Mouse (Mus musculus): Measurements from ENCODE around the gene Kl. TPM values are rescaled to one million over a fixed set of nuclear protein-coding genes. Genes with fewer than 3 reads are reported as not detected.
A peak's percentile ranks its signal among the peaks of the same experiment; 100 is the strongest.

The Kl gene
- total RNA-seq (2021): 10 to 100 TPM in 1 of 2 experiments, 1 to 10 TPM in 1; 5.6 to 16.7 TPM
- long read RNA-seq, experiment 1, full-length matches to known transcripts: 1 of 2 reads
- long read RNA-seq, experiment 1, partial matches to known transcripts: 0 of 2 reads
- long read RNA-seq, experiment 1, other reads (novel, unspliced or antisense): 1 of 2 reads
- long read RNA-seq, experiment 2, full-length matches to known transcripts: 10 of 18 reads
- long read RNA-seq, experiment 2, partial matches to known transcripts: 0 of 18 reads
- long read RNA-seq, experiment 2, other reads (novel, unspliced or antisense): 8 of 18 reads

DNA sequence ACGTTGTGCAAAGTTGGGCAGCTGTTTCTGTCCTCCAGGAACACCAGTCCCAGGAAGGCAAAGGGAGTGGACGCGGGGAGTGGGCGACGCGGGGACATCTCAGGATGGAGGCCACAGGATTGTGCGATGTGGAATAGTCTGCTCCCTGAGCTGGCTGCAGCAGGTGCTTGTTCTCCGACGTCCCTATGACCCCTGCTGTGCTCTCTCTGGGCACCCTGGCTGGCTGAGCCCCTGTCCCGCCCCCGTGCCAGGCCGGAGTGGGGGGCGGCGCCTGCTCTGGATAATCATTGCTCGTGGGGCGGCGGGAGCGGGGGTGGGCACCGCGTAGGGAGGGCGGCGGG, at the start of gene Kl:
TSS of gene Kl (plus strand) at position 280 of the 341 bp plus-strand sequence.
- no peak for DNase-seq (ENCODE audit: low spot score in 2 of 2)

DNA sequence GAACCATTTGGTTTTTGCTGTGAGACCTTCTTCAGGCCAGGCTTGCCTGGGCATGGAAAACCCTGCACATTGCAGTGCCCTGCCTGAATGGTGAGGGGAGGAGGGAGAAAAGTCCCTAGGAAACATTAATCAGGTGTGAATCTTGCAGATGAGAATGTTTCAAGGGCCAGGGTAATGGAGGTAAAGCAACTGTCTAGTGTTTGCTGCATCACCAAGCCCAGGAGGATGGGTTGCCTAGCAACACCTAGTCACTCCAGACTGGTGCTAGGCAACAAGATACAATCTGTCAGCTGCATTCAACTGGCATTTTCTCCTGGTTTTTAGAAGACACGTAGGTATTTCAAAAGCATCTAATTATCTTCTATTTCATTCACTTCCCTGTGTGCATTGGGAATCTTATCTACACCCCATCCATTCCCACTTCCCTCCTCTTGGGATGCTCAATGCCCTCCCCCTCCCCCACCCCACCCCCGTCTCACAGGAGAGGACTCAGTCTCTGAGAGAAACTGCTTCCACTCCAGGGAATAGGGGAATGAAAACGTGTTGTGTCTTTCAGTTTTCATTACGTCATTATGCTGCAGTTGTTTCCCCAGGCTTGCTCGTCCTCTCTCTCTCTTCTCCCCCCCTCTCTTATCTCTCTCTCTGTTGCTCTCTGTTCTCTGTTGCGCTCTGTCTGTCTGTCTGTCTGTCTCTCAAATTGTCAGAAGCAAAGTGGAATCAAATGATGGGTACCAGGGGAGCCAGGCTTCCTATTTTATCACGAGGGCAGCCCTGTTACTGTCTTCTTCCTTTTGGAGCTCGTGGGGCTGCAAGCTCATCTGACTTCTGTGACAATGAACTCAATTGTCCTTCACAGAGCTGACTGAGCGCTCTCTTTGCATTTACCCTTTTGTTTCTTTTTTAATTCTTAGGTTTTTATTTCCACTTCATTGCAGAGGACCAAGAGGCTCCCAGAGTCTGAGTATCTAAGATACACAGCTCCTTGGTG, 46.1 kb upstream of the Kl start:
- DNase-seq (ENCODE audit: low spot score in 2 of 2): peak; percentile 50 to 88

DNA sequence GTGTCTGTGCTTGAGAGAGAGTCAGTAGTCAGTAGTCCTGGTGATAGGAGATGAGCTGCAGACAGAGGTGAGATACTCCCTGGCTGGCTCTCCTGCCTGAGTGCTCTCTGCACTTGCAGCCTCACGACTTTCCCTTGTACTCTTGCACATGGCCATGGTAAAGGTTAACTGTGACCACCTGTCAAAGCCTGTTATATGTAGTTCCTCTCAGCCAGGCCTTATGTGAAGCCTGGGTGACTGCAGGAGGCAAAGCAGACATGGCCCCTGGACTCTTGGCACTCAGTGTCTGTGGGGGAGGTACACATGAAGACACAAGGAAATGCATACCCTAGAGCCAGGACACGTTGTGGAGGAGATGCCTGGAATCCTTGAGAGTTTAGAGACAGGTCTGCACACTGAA, 40.3 kb upstream of the Kl start:
- no peak for DNase-seq (ENCODE audit: low spot score in 2 of 2)

DNA sequence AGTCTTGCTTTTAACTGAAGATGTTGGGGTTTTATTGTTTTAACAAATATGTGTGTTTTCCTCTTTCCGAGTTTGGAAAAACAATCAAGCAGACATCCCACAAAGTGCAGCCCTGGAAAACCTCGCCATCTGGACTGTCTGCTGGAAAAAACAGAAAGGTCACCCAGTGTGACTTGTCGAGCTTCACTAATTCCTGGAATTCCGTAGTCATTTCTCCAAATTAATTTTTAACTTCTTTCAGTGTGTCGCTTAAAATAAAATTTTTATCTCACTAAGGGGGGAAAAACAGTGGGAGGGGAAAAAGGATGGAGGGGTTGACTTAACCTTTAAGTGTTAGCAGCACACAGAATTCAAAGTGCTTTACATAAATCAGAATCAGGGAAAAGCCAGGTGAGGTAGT, 39.8 kb upstream of the Kl start:
- no peak for DNase-seq (ENCODE audit: low spot score in 2 of 2)

DNA sequence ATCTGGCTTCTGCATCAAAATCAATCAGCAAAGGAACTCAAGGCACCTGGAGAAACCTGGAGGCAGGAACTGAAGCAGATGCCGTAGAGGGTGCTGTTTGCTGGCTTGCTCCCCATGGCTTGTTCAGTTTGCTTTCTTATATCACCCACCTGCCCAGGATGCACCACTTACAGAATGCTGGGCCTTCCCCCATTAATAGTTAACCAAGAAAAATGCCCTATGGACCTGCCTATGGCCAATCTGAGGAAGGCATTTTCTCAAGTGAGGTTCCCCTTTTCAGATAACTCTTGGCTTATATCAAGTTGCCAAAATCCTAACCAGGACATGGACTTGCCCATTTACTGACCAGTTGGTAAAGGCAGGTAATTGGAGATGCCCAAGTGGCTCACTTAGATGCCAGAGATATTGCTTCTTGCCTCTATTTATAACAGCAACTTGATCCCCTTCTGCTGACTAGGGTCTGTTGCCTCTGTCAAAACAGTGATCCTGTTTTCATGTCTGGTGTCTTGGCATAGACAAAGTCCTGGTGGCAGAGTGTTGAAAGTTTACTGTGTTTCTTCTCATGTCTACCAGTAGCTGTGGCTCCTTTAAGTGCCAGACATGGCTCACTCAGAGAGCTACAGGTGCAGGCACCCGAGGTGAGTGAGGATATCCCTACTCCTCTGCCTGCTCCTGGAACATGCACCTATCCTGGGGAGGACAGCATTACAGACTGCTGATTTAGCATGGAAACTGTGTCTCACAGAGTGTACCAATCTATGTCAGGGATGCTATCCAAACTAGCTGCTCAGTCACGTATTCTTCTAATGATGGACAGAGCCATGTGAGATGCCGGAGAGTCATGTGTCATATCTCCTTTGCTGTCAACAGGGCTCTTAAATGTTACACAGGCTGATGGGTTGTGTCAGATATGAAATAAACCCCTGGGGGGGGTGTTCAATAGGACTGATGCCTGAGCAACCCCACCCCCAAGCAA, 37.0 kb upstream of the Kl start:
- no peak for DNase-seq (ENCODE audit: low spot score in 2 of 2)

DNA sequence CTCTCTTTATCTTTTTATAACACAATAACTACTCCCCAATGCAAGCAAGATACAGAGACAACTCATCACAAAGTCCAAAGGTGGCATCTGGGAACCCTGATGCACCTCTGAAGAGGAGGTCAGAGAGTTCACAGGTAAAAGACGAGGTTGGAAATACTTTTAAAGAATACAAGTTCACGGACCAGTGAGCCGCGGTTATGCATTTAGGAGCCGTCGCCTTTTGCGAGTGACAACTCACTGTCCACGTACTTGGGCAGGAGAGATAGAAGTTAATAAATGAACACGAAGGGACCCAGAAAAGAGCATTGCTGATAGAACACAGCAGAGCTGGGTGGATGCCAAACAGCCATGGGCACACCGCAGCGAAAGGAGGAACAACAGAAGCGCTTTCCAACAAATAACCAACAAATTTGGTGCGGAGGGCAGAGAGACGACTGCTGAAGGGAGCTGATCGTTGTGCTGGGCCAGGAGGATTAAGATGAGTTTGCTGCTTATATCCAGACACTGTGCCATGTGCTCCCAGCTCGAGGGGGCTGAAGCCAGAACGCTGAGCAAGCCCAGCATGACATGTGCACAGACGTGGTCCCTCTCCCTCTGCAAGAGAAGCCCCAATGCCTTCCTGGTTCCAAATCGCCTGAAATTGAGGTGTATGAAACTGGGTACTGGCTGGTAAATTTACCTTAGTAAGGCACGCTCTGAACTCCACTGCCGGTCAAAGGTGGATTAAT, 35.1 kb upstream of the Kl start:
- no peak for DNase-seq (ENCODE audit: low spot score in 2 of 2)

DNA sequence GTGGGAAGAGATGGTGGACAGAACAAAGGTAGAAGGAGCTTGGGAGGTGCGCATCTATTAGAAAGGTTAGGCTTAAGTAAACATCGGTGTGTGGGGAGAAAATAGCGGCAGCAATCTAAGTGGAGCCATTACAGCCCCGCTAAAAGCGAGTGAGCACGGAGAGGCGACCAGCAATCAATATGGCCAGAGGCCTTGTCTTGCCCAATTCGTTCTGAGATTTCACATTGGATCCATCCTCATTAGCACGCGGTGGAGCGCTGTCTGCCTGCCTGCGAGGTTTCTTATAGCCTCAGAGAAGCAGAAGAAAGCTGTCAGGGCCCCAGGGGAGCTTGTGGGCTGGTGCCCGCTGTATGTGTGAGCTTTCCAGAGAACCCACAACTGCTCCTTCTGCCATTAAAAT, 33.8 kb upstream of the Kl start:
- no peak for DNase-seq (ENCODE audit: low spot score in 2 of 2)

DNA sequence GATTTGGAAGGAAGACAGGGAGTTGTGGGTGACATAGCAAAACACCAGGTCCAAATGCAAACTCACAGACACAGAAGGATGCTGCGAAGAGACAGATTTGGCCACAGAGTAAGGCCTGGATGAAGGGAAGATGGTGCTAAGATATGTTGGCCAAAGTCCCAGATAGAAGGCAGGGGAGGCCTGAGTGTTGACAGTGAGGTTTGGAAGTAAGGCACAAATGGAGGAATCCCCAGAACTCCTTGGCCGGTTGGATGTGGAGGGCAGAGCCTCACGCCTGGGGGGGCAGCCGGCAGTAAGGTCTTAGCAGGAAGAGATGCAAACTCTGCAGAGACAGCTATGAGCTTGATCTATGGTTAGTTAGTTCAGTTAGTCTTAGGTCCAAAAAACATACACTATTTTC, 33.1 kb upstream of the Kl start:
- DNase-seq (ENCODE audit: low spot score in 2 of 2): no peak

DNA sequence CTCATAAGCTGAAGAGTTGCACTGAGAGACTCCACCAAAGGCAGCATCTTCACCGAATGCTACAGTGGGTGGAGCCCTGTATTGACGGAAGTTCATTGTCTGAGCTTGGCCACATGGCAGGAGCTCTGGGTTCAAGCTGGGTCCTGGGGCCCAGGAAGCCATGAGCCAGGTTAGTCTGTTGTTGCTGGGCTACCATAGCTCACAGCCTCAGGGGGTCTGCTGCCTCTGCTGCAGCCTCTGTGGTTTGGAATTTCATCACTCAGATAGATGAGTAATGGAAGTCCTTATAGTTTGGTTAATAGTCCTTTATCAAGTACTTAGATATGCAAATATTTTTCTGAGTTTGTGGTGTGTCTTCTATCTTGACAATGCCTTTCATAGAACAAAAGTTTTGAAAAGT, 32.4 kb upstream of the Kl start:
- DNase-seq (ENCODE audit: low spot score in 2 of 2): no peak

DNA sequence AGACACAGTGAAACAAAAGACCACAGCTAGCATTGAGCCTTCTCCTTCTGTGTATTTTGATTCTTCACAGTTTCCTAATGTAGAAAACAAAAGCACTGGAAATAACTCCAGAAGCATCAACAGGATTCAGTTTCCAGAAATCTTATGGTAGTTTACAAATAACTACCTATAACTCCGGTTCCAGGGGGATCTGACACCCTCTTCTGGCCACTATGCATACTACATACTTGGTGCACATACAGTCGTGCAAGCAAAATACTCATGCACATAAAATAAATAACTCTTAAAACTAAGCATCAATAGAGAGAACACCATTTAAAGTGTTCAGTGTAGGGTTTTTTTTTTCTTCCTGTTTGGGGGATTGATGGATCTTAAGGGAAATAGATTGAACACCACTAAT, 23.0 kb upstream of the Kl start:
- no peak for DNase-seq (ENCODE audit: low spot score in 2 of 2)

DNA sequence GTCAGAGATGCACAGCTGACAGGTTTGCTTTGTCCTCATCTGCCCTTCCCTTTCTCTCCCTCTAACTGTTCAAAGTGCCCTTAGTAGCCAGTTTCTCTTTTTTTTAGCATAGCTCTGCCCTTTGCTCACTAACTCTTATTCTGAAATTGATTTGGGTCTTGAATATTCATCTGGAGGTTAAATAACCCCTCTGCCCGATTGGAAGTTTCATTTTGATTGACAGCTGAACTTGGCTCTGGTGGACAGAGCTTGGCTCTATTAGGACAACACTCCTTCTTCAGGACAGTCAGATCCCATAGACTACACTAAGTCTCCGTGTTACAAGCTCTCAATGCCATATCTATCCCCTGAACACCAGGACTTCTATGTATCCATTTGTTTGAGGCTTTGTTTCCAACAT, 19.8 kb upstream of the Kl start:
- DNase-seq (ENCODE audit: low spot score in 2 of 2): no peak

DNA sequence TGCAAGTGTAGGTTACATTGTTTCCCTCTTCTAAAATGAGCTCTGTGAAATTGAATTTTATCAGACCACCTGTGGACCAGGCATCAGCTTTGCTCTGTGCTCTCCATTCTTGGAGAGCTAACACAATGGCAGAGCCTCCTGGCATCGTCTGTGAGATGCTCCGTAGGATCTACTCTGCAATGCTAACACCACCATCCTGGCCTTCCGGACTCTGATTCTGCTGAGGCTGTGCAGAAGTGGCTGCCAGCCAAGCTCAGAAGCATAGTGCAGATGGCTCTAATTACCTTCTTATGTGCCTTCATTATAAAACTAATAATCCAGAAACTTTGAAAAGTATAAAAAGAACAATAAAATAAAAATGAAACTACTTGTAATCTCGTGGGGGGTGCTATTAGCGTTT, 16.2 kb upstream of the Kl start:
- no peak for DNase-seq (ENCODE audit: low spot score in 2 of 2)

DNA sequence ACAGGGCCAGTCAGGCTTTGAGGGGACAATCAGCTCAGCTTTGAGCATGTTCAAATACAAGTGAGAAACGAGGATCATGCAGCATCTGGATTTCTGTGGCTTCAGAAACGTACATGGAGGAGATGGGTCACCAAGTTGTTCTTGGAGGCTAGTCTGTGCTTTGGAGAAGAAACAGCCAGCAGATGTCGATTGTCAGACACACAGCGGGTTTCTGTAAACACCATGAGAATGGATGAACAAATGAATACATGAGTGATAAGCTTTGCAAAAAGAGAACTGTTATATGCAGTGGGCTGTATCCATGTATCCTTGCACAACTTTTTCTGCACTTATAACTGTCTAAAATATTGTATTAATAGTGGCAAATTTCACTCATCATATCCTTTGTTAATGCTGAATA, 15.6 kb upstream of the Kl start:
- no peak for DNase-seq (ENCODE audit: low spot score in 2 of 2)

DNA sequence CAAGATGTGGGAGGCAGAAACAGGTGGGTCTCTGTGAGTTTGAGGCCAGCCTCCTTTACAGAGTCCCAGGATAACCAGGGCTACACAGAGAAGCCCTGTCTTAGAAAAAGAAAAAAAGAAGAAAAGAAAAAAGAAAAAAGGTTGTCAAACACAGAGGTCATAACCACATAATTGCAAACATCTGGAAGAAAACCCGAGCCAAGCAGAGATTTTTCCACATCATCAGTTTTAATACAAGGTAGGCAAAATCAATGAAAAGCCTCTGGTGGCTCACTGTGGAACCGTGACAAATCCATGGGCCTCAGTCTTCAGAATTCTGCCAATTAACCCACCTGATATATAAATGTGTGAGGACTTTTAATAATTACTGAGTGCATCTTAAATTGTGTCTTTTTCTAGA, 14.9 kb upstream of the Kl start:
- DNase-seq (ENCODE audit: low spot score in 2 of 2): no peak

DNA sequence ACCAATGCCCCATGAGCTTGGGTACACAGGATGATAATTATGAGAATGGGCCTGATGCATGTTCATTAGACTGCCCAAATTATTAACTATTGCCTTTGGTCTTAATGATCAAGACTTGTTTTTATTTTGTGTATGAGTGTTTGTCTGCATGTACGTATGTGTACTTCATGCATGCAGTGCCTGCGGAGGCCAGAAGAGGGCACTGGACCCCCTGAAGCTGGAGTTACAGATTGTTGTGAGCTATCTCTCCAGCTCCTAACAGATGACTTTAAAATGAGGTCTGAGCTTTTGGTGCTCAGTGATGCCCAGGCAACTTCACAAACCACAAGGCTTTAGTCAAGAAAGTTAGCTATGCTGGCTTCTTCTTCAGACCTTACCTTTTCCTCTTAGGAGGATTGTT, 6.8 kb upstream of the Kl start:
- no peak for DNase-seq (ENCODE audit: low spot score in 2 of 2)

DNA sequence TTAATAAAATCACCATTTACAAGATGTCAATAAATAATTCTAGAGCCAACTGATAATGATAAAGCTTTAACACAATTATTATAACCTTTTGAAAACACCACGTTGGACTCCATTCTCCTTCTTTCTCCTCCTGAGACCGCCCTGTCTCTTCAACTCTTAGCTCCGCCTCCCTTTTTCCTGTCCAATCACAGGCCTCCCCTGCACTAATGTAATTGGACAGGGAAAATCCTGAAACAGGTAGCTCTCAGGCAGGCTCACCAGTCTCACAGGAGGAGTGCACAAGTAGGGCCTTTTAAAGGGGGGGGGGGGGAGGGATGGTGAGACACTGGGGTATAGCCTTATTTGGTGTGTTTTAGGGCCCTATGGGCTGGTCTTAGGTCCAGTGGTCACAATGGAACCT, 3.3 kb upstream of the Kl start:
- no peak for DNase-seq (ENCODE audit: low spot score in 2 of 2)

DNA sequence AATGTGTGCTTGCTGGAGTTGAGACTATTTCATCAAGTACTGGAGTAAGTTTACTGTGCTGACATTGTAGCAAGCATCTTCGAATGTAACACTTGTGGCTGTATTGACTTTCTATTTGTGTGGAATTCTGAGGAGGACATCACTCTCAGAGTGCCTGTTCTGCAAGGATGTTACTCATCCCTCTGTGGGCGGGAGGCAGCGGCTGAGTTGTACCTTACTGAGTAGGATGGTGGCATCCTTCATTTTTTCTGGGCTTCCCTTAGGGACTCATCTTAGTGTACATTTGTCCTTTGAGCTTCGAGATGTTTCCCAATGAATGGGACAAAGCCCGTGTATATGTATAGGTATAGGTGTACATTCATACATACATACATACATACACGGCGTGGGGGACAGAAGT, 1.1 kb upstream of the Kl start:
- DNase-seq (ENCODE audit: low spot score in 2 of 2): no peak

DNA sequence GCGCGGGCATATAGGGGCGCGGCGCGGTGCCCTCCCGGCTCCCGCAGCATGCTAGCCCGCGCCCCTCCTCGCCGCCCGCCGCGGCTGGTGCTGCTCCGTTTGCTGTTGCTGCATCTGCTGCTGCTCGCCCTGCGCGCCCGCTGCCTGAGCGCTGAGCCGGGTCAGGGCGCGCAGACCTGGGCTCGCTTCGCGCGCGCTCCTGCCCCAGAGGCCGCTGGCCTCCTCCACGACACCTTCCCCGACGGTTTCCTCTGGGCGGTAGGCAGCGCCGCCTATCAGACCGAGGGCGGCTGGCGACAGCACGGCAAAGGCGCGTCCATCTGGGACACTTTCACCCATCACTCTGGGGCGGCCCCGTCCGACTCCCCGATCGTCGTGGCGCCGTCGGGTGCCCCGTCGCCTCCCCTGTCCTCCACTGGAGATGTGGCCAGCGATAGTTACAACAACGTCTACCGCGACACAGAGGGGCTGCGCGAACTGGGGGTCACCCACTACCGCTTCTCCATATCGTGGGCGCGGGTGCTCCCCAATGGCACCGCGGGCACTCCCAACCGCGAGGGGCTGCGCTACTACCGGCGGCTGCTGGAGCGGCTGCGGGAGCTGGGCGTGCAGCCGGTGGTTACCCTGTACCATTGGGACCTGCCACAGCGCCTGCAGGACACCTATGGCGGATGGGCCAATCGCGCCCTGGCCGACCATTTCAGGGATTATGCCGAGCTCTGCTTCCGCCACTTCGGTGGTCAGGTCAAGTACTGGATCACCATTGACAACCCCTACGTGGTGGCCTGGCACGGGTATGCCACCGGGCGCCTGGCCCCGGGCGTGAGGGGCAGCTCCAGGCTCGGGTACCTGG, 488 bp downstream of the Kl start:
- DNase-seq (ENCODE audit: low spot score in 2 of 2): no peak

DNA sequence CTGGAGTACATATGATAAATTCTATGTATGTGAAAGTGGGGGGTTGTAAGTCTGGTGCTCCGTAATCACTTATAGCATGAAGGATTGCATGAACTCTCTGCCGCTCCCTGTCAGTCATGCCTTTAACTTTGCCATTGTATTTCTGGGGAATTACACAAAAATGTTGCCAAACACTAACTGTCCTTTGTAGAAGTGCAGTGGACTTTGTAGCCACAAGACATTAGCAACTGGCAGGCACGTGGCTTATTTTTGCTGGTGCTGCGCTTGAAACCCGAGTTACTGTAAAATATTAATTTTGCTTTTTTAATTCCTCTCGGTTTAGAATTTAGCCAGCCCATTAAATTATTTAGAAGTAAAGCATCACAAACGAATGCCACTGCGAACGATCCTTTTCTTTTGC, 2.4 kb downstream of the Kl start:
- no peak for DNase-seq (ENCODE audit: low spot score in 2 of 2)

DNA sequence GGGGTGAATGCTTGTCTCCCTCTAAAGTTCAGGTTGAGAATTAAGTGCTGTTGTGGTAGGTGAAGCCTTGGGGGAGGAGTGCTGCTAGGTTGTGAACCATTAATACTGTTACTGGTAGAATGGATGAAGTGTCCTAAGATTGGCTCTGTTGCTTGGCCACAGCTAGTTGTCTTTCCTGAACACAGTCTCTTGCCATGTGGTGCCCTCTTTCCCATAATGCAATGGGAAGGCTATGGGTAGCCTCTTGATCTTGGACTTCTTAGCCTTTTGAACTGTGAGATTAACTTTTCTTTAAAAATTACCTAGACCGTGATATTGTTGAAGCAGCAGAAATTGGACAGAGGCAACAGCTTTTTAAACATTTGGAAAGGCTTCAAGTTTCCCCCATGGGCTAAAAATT, 7.5 kb downstream of the Kl start:
- no peak for DNase-seq (ENCODE audit: low spot score in 2 of 2)
